Mouse (Mus musculus) regulatory T cell (primary cell): ENCODE measurements at regions not wholly inside any gene's neighbourhood (a gene's known extent, or its start where the extent isn't known, plus 50 kb on each side); places are given as distances from the start of the nearest gene placed in this dataset.

ENCODE experiments used
- in situ Hi-C: fragments of 300-600 bp; cut with MboI, MseI; formaldehyde crosslinking; loops from one replicate; pipeline ENCODE4 v1.15.1; 2025; ENCODE audit warnings: high pct_unique_total_duplicates

GRCm38 (mm10) chr8:115549112-115549511 is 158.5 kb downstream of the Maf start:
- in situ Hi-C loops: no loop called here

GRCm38 (mm10) chr8:115544067-115544466 is 163.5 kb downstream of the Maf start:
- in situ Hi-C loops: no loop called here

DNA sequence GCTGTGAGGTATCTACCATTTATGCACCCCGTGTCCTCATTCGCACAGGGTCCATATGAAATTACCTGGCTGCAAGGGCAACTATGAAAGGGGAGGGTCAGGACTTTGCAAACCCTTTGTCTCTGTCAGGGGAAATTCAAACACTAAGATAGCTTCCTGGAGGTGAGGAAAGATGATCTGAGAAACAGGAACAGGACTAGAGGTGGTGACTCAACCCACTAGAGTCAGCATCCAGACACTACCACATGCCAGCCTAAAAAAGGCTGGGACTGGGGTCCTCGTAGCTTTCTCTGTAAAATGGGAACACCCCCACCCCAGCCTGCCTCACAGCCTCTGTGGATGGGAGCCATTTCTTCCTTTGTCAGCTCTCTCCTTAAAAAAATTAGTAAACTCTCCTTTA is 164.7 kb downstream of the Maf start:
- in situ Hi-C loops: no loop called here

GRCm38 (mm10) chr8:115539600-115539999 is 168.0 kb downstream of the Maf start:
- in situ Hi-C loops: no loop called here

DNA sequence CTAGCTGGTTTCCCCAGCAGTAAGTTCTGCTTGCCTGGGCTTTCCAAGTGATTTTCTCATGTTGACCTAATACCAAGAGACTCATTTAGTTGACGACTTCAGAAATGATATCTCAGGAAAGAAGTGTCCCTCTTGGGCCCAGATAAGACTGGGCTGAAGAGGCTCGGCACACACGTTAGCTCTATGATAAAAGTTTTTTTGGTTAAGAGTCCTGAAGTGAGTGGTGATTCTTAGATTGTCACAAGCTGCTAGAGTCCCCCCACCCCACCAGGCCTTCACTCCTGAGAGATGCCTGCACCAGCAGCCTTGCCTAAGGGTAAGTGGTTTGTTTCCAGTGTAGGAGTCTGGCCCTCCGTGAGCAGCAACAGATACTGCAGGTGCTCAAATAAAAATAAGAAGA is 169.4 kb downstream of the Maf start:
- in situ Hi-C loops: no loop called here

DNA sequence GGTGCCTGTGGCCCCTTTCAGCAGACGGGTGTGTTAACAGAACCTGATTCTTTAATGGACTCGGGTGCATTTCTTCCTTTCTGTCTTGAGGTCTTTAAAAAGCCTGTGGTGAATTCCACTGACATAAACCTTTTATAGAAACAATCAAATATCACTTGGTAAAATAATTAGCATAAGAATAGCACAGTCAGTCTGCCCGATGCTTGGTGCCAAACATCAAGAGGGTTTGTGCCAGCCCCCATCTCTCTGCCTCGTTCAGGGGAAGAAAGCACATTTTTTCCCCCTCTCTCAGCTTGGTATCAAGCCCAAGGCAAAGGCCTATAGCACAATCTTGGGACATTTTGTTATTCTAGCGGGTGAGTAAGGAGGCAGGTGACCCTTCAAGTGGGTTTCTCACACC is 169.8 kb downstream of the Maf start:
- in situ Hi-C loops: no loop called here

DNA sequence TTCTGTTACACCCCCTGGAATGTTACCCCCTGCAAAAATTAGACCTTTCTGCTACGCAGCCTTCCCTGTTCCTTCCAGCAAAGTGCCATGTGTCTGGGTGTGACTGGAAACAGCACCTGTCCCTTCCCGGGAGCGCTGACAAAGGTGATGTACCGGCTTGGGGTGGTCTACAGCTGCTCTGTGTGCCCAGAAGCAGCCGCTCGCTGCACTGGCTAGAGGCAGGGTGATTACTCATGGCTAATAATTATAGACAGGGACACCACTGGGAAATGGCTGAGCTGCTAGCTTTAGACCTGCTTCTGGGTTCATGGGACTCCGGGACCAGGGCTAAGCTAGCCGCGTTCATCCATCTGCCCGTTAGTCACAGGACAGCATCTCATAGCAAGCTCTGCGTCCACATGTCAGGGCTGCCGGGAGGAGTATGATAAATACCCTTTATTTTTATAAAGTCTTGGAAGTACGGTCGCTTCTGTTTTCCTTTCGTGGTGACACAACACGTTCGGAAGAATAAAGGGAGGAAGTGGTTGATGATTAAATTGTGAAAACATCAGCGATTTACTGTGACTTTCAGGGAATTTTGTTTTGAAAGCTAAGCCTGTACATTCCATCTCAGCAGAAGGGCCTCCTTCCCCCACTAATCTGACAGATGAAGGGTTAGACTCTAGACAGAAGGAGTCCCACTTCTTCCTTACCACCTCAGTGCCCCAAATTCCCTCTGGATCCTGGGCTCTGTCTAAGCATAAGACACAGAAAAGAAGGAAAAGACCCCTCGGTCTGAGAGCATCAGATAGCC is 170.8 kb downstream of the Maf start:
- in situ Hi-C loops: no loop called here

DNA sequence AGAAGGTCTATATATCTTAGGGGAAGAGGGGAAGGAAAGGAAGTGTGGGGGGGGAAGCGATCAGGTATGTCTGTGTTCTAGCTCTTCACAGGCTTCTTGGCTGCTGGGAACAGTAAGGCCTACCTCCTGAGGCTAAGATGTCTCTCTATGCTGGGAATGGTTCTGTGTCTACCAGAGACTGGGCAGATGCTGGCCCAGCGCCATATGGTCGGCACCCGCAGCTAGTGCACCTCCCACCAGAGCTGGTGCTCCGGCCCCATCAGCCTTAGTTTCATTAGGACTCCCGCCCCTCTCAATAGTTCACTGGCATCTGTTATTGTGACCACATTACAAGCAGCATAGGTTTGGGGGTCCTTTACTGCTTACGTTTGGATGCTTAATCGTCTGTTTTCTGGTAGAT is 171.6 kb downstream of the Maf start:
- in situ Hi-C loops: no loop called here

DNA sequence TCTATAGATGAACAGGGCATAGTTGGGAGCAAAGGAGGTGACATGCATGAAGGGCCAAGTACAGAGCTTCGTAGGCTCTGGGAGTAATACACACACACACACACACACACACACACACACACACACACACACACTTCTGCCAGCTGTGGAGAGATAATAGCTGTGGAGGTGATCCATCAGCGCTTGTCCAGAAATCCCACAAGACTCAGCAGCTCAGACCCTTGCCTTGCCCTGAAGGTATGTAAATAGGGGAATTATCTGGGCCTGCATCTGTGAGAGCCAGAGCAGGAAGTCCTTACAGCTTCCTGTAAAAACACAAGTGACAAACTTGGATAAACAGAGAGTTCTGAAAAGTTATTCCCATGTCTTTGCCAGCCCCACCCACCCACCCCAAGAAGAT is 173.6 kb downstream of the Maf start:
- in situ Hi-C loops: no loop called here

- in situ Hi-C loops: no loop called here
Observed at GRCm38 (mm10) chr8:115531343-115531742, 176.3 kb downstream of the Maf start.

DNA sequence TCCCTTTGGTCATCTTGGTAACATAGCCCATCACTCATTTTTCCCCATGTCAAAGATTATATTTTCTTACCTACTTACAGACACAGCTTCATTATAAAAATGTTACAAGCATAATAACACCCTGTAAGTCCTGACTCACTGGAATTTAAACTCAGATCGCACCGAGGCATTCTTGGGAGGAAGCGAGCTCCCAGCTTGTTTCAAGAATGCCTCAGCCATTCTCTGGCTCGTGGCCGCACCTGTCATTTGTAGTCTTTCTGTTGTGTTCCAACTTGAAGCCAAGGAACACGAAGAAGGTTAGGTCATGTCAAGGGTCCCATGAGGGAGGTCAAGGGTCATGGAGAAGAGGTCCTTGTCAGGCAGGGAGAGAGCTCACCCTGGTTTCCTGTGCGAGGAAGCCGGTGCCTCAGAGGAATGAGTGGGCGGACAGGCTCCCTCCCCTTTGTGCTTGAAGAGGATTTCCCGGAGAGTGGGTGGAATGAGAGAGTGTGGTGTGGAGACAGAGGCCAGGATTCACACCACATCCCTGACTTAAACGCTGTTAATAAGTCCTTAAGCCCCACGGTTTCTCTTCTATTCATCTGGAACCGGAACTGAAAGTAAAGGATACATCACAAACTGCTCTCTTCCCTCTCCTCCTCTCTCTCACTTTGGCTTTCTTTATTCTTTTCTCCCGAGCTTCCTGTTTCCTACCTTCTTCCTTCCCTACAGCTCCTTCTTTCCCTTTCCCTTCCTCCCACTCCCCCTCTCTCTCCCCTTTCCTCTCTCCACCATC is 177.8 kb downstream of the Maf start:
- in situ Hi-C loops: no loop called here

- in situ Hi-C loops: no loop called here
Observed at GRCm38 (mm10) chr8:115528879-115529278, 178.7 kb downstream of the Maf start.

GRCm38 (mm10) chr8:115525149-115525548 is 182.4 kb downstream of the Maf start:
- in situ Hi-C loops: no loop called here

- in situ Hi-C loops: no loop called here
Observed at GRCm38 (mm10) chr8:115524713-115525112, 182.9 kb downstream of the Maf start.

GRCm38 (mm10) chr8:115522527-115522926 is 185.1 kb downstream of the Maf start:
- in situ Hi-C loops: no loop called here

DNA sequence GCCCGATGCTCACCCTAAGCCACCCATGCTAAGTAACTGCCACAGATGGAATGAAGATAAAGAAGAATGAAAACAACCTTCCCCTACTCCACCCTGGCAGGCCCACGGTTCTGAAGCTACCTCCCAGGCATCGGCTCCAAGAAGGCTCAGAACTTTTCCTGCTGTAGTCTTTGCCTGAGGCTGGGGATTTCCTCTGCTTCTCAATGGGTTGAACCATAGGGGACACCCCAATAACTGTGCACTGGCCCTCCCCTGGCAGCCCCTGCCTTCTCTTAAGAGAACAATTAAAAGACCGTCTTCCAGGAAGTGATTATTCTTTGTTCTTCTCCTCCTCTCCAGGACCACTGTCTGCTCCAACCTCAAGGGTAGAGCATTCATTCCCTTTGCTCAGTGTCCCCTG is 191.9 kb downstream of the Maf start:
- in situ Hi-C loops: no loop called here

- in situ Hi-C loops: no loop called here
Observed at GRCm38 (mm10) chr8:115514485-115514884, 193.1 kb downstream of the Maf start.

DNA sequence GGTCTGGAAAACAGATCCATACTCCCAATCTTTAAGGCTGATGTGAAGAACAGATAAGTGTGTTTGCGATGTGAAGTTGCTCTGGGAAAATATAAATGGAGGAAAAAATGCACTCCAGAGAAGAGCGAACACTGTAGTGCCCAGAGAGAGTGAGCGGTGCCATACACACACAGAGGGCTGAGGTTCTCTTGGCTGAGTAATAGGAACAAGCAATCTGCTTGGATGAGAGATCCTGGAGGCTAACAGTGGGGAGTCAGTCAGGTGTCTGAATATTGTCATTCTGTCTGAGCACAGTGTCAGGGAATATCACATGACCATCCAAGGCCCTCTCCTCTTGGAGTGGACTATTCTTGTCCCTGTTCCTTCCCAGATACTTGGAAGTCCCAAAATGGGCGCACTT is 200.4 kb downstream of the Maf start:
- in situ Hi-C loops: no loop called here

DNA sequence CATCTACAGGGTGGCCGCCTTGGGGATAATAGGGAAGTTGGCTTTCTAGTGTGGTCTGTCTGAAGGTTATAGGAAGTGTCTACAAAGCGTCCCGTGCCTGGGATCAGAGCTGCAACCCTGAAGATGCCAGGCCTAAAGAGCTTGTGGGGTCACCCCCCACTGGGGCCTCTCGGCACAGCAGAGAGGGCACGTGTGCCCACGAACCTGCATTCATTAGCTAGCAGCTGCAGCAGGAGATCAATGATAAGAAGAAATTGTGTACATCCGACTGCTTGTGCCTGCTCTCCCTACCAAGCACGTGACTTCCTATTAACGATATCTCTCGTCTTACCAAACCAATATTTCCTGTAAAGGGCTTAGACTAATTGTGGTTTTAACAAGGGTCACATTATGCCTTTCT is 200.9 kb downstream of the Maf start:
- in situ Hi-C loops: no loop called here

DNA sequence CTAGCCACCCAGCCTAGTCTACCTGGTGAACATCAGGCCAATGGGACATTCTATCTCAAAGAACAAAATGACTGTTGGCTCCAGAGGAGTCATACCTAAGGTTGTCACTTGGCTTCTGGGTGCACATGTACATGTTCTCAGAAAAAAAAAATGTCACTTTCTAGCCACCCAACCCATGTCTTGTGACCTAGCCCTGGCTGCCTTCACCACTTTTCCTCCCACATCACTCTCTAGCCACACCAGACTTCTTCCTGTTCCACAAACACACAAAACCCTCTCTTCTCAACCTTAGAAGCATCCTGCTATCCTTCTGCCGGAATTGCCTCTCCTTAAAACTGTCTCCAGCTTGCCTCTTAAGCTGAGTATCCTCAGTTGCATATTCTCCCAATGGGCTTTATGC is 211.6 kb downstream of the Maf start:
- in situ Hi-C loops: no loop called here

- in situ Hi-C loops: loop anchor here (5.0 kb wide), 1 partner anchor 92 kb away; no protein-coding TSS in a partner anchor
Observed at GRCm38 (mm10) chr8:115494353-115494752, 213.2 kb downstream of the Maf start.

GRCm38 (mm10) chr8:115486904-115487303 is 220.7 kb downstream of the Maf start:
- in situ Hi-C loops: no loop called here

GRCm38 (mm10) chr8:115481136-115481535 is 226.5 kb downstream of the Maf start:
- in situ Hi-C loops: no loop called here
